Mouse (Mus musculus): Measurements from ENCODE around the gene Tubb4a. TPM values are rescaled to one million over a fixed set of nuclear protein-coding genes. Genes with fewer than 3 reads are reported as not detected.
A peak's percentile ranks its signal among the peaks of the same experiment; 100 is the strongest.

Tubb4a gene
- total and polyA plus RNA-seq, 3 experiments = 0.89 to 2.1 TPM; not detected in 1

DNA sequence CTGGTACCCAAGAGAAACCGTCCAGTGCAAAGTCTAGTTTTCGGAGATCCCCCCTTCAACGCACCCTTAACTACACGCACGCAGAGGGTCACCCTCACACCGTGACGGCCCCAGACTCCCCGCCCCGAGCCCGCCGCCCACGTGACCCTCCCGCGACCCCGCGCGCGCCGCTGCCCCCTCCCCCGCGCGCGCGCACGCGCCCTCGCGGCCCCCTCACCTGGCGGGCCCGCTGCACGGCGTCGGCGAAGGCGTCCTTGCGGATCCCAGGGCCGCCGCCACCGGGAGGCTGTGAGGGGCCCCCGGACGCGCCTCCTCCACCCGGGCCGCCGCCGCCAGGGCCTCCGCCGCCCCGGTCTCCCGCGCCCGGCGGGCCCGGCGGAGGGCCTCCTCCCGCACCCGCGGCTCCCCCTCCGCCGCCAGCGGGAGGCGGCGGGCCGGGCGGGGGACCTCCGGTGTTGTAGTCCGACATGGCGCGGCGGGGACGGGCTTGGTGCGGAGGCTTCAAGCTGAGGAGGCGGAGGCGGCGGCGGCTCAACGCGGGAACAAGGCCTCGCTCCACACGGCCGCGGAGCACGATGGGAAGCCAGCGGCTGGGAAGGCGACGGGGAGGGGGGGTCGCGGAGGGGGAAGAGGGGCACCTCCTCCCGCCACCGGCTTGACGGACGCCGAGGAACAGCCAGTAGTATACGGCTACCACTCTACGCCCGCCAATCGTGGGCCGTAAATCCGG, 56.5 kb downstream of the Tubb4a start, which contains the start of gene Khsrp:
Gene Khsrp, minus strand, starts transcription at position 592 of the 730 bp plus-strand sequence.
- peak within 1 kb of the TSS; percentile 31 for H3K27ac ChIP-seq (ENCODE audit: insufficient read depth, low read depth)
- TF ChIP-seq USF1 (IDR thresholded peaks at IDR 0.05; ENCODE audit: low read depth, low read length) (peak; percentile 81), NELFE (IDR thresholded peaks at IDR 0.05; ENCODE audit: low read depth, low read length) (peak; percentile 60; the same call in 1 of the 2 replicates), JUN (IDR thresholded peaks at IDR 0.05; ENCODE audit: insufficient read depth, low read depth, low read length) (no peak), IRF4 (IDR thresholded peaks at IDR 0.05; ENCODE audit: low read depth, low read length) (peak; percentile 23; the same call in 1 of the 2 replicates), POLR2A (IDR thresholded peaks at IDR 0.05; ENCODE audit: low read depth, low read length) (peak; percentile 73), ELF1 (IDR thresholded peaks at IDR 0.05; ENCODE audit: low read depth, low read length) (peak; percentile 31; the same call in 1 of the 2 replicates), TCF12 (IDR thresholded peaks at IDR 0.05; ENCODE audit: low read depth, low read length) (peak; percentile 52; the same call in 1 of the 2 replicates), BHLHE40 (IDR thresholded peaks at IDR 0.05; ENCODE audit: low read depth, low read length) (0 out of 2 replicates have a peak, but pooled peaks have one; percentile 22), ZMIZ1 (IDR thresholded peaks at IDR 0.05; ENCODE audit: low read depth, low read length) (peak; percentile 51; the same call in 1 of the 2 replicates), MXI1 (IDR thresholded peaks at IDR 0.05; ENCODE audit: low read depth, low read length) (peak; percentile 26), MAZ (IDR thresholded peaks at IDR 0.05; ENCODE audit: low read depth, low read length) (peak; percentile 82), MYC (IDR thresholded peaks at IDR 0.05; ENCODE audit: low read depth, low read length) (no peak), UBTF (IDR thresholded peaks at IDR 0.05; ENCODE audit: low read depth, low read length) (0 out of 2 replicates have a peak, but pooled peaks have one; percentile 43), MEF2A (IDR thresholded peaks at IDR 0.05; ENCODE audit: borderline replicate concordance, low read depth, low read length) (no peak), NRF1 (IDR thresholded peaks at IDR 0.05; ENCODE audit: low read depth, low read length) (peak; percentile 76), PAX5 (IDR thresholded peaks at IDR 0.05; ENCODE audit: low read length) (no peak)

More for the DNA sequence above, 56.5 kb downstream of the Tubb4a start, which contains the start of gene Khsrp:
- peaks cover 7 to 34% of the 10 kb centered on the region in 2 experiments; a peak in 3 of 4 replicates for H3K4me1 ChIP-seq (ENCODE audit: control insufficient read depth in 1 of 2, insufficient read depth in 2 of 2)
- peak within 1 kb of the TSS; percentile 99 for H3K4me2 ChIP-seq (ENCODE audit: insufficient read depth, low read depth, poor library complexity, severe bottlenecking)
- DNase-seq (ENCODE audit: extremely low read depth) = no peak
- dilution Hi-C loops (cut with MboI; ENCODE audit: extremely low pct_ligation_motif_present, extremely low pct_unique_long_range_greater_than_20kb, low sequenced_read_pairs) = no loop called here
- no peaks in the 10 kb centered on the region for H3K27me3 ChIP-seq (replicated peaks)
- H3K4me3 ChIP-seq (replicated peaks in 1 of 3; ENCODE audit: low read depth in 2 of 3, low read length in 2 of 3, poor library complexity in 1 of 3) = peak within 1 kb of the TSS; percentile 82 to 95 (median 83)
- peak within 1 kb of the TSS; percentile 100 for H3K9ac ChIP-seq (ENCODE audit: insufficient read depth, low read depth)
- H3K9me3 ChIP-seq (replicated peaks; ENCODE audit: low read length) = no peaks in the 10 kb centered on the region
- peaks cover 47% of the 10 kb centered on the region for H3K79me2 ChIP-seq (replicated peaks; ENCODE audit: control insufficient read depth, extremely low read depth, insufficient read depth, poor library complexity, severe bottlenecking)
- peaks cover 26 to 32% of the 10 kb centered on the region in 2 experiments for H3K36me3 ChIP-seq (replicated peaks in 1 of 2; ENCODE audit: control insufficient read depth in 1 of 2, insufficient read depth in 1 of 2, low read length in 1 of 2)
- in situ Hi-C loops (cut with MboI; ENCODE audit: low pct_ligation_motif_present, low pct_unique_long_range_greater_than_20kb, low sequenced_read_pairs) = no loop called here

Other genes starting within 250 kb of the Tubb4a start
Only the 20 nearest of the 21 such genes appear.
- gene 1700061G19Rik, start 212.3 kb downstream of the Tubb4a start, total RNA-seq (2012; rRNA removed) = 0.08 TPM in 1 of 2 replicates, not detected in the other
- not detected in 2 replicates for gene 1700061G19Rik, start 212.3 kb downstream of the Tubb4a start, total RNA-seq (2014; rRNA removed)
- 0.29 and 0.35 TPM in 2 replicates for gene 1700061G19Rik, start 212.3 kb downstream of the Tubb4a start, polyA plus RNA-seq (2012; ENCODE audit: insufficient read length, low read depth)
- gene Mllt1, start 152.4 kb downstream of the Tubb4a start, total RNA-seq (2012; rRNA removed) = 20.3 and 24.4 TPM in 2 replicates
- gene Mllt1, start 152.4 kb downstream of the Tubb4a start, total RNA-seq (2014; rRNA removed) = 15.9 and 17.1 TPM in 2 replicates
- gene Mllt1, start 152.4 kb downstream of the Tubb4a start, polyA plus RNA-seq (2012; ENCODE audit: insufficient read length, low read depth) = 39.7 and 40.4 TPM in 2 replicates
- not detected in 2 replicates for gene Acer1, start 105.7 kb downstream of the Tubb4a start, total RNA-seq (2012; rRNA removed)
- gene Acer1, start 105.7 kb downstream of the Tubb4a start, total RNA-seq (2014; rRNA removed) = not detected in 2 replicates
- not detected in 2 replicates for gene Acer1, start 105.7 kb downstream of the Tubb4a start, polyA plus RNA-seq (2012; ENCODE audit: insufficient read length, low read depth)
- gene Clpp, start 97.5 kb downstream of the Tubb4a start, total RNA-seq (2012; rRNA removed) = 166 and 169 TPM in 2 replicates
- 114 and 120 TPM in 2 replicates for gene Clpp, start 97.5 kb downstream of the Tubb4a start, total RNA-seq (2014; rRNA removed)
- 115 and 117 TPM in 2 replicates for gene Clpp, start 97.5 kb downstream of the Tubb4a start, polyA plus RNA-seq (2012; ENCODE audit: insufficient read length, low read depth)
- gene Alkbh7, start 90.4 kb downstream of the Tubb4a start, total RNA-seq (2012; rRNA removed) = 40.0 and 51.8 TPM in 2 replicates
- 32.6 and 35.4 TPM in 2 replicates for gene Alkbh7, start 90.4 kb downstream of the Tubb4a start, total RNA-seq (2014; rRNA removed)
- gene Alkbh7, start 90.4 kb downstream of the Tubb4a start, polyA plus RNA-seq (2012; ENCODE audit: insufficient read length, low read depth) = 21.2 and 21.8 TPM in 2 replicates
- gene Pspn, start 87.8 kb downstream of the Tubb4a start, total RNA-seq (2012; rRNA removed) = 0.34 TPM in 1 of 2 replicates, not detected in the other
- not detected in 2 replicates for gene Pspn, start 87.8 kb downstream of the Tubb4a start, total RNA-seq (2014; rRNA removed)
- 0.69 TPM in 1 of 2 replicates, not detected in the other for gene Pspn, start 87.8 kb downstream of the Tubb4a start, polyA plus RNA-seq (2012; ENCODE audit: insufficient read length, low read depth)
- gene Gtf2f1, start 76.5 kb downstream of the Tubb4a start, total RNA-seq (2012; rRNA removed) = 80.4 and 97.6 TPM in 2 replicates
- gene Gtf2f1, start 76.5 kb downstream of the Tubb4a start, total RNA-seq (2014; rRNA removed) = 50.5 and 54.2 TPM in 2 replicates
- 109 and 148 TPM in 2 replicates for gene Gtf2f1, start 76.5 kb downstream of the Tubb4a start, polyA plus RNA-seq (2012; ENCODE audit: insufficient read length, low read depth)
- gene Gm17949, start 76.3 kb downstream of the Tubb4a start, total RNA-seq (2012; rRNA removed) = 0.13 TPM in 1 of 2 replicates, not detected in the other
- gene Gm17949, start 76.3 kb downstream of the Tubb4a start, total RNA-seq (2014; rRNA removed) = not detected in 2 replicates
- gene Gm17949, start 76.3 kb downstream of the Tubb4a start, polyA plus RNA-seq (2012; ENCODE audit: insufficient read length, low read depth) = not detected in 2 replicates
- 98.7 and 102 TPM in 2 replicates for gene Khsrp, start 56.3 kb downstream of the Tubb4a start, total RNA-seq (2012; rRNA removed)
- gene Khsrp, start 56.3 kb downstream of the Tubb4a start, total RNA-seq (2014; rRNA removed) = 23.5 and 25.1 TPM in 2 replicates
- gene Khsrp, start 56.3 kb downstream of the Tubb4a start, polyA plus RNA-seq (2012; ENCODE audit: insufficient read length, low read depth) = 97.5 and 106 TPM in 2 replicates
- not detected in 2 replicates for gene Slc25a41, start 46.1 kb downstream of the Tubb4a start, total RNA-seq (2012; rRNA removed)
- gene Slc25a41, start 46.1 kb downstream of the Tubb4a start, total RNA-seq (2014; rRNA removed) = not detected in 2 replicates
- not detected in 2 replicates for gene Slc25a41, start 46.1 kb downstream of the Tubb4a start, polyA plus RNA-seq (2012; ENCODE audit: insufficient read length, low read depth)
- 0.13 and 0.25 TPM in 2 replicates for gene Crb3, start 28.7 kb downstream of the Tubb4a start, total RNA-seq (2012; rRNA removed)
- gene Crb3, start 28.7 kb downstream of the Tubb4a start, total RNA-seq (2014; rRNA removed) = not detected in 2 replicates
- gene Crb3, start 28.7 kb downstream of the Tubb4a start, polyA plus RNA-seq (2012; ENCODE audit: insufficient read length, low read depth) = not detected in 2 replicates
- gene Slc25a23, start 27.9 kb downstream of the Tubb4a start, total RNA-seq (2012; rRNA removed) = 5.1 and 6.9 TPM in 2 replicates
- 1.4 and 2.2 TPM in 2 replicates for gene Slc25a23, start 27.9 kb downstream of the Tubb4a start, total RNA-seq (2014; rRNA removed)
- 12.1 and 13.8 TPM in 2 replicates for gene Slc25a23, start 27.9 kb downstream of the Tubb4a start, polyA plus RNA-seq (2012; ENCODE audit: insufficient read length, low read depth)
- 7.2 and 9.7 TPM in 2 replicates for gene Dennd1c, start 9.3 kb downstream of the Tubb4a start, total RNA-seq (2012; rRNA removed)
- 6.8 and 7.1 TPM in 2 replicates for gene Dennd1c, start 9.3 kb downstream of the Tubb4a start, total RNA-seq (2014; rRNA removed)
- gene Dennd1c, start 9.3 kb downstream of the Tubb4a start, polyA plus RNA-seq (2012; ENCODE audit: insufficient read length, low read depth) = 33.9 and 36.9 TPM in 2 replicates
- 252 and 321 TPM in 2 replicates for gene Tnfsf9, start 17.5 kb upstream of the Tubb4a start, total RNA-seq (2012; rRNA removed)
- 106 and 123 TPM in 2 replicates for gene Tnfsf9, start 17.5 kb upstream of the Tubb4a start, total RNA-seq (2014; rRNA removed)
- gene Tnfsf9, start 17.5 kb upstream of the Tubb4a start, polyA plus RNA-seq (2012; ENCODE audit: insufficient read length, low read depth) = 129 and 137 TPM in 2 replicates
- gene Cd70, start 62.0 kb upstream of the Tubb4a start, total RNA-seq (2012; rRNA removed) = 483 and 965 TPM in 2 replicates
- gene Cd70, start 62.0 kb upstream of the Tubb4a start, total RNA-seq (2014; rRNA removed) = 261 and 321 TPM in 2 replicates
- 121 and 137 TPM in 2 replicates for gene Cd70, start 62.0 kb upstream of the Tubb4a start, polyA plus RNA-seq (2012; ENCODE audit: insufficient read length, low read depth)
- 14.6 and 18.1 TPM in 2 replicates for gene Tnfsf14, start 106.4 kb upstream of the Tubb4a start, total RNA-seq (2012; rRNA removed)
- gene Tnfsf14, start 106.4 kb upstream of the Tubb4a start, total RNA-seq (2014; rRNA removed) = 13.6 and 15.4 TPM in 2 replicates
- gene Tnfsf14, start 106.4 kb upstream of the Tubb4a start, polyA plus RNA-seq (2012; ENCODE audit: insufficient read length, low read depth) = 10.6 and 12.7 TPM in 2 replicates
- gene C3, start 140.4 kb upstream of the Tubb4a start, total RNA-seq (2012; rRNA removed) = 2.5 and 5.4 TPM in 2 replicates
- gene C3, start 140.4 kb upstream of the Tubb4a start, total RNA-seq (2014; rRNA removed) = 1.4 and 3.9 TPM in 2 replicates
- gene C3, start 140.4 kb upstream of the Tubb4a start, polyA plus RNA-seq (2012; ENCODE audit: insufficient read length, low read depth) = 1.2 and 1.5 TPM in 2 replicates
- gene Gpr108, start 160.7 kb upstream of the Tubb4a start, total RNA-seq (2012; rRNA removed) = 23.6 and 32.0 TPM in 2 replicates
- 17.4 and 20.2 TPM in 2 replicates for gene Gpr108, start 160.7 kb upstream of the Tubb4a start, total RNA-seq (2014; rRNA removed)
- gene Gpr108, start 160.7 kb upstream of the Tubb4a start, polyA plus RNA-seq (2012; ENCODE audit: insufficient read length, low read depth) = 25.0 and 26.0 TPM in 2 replicates
- gene Trip10, start 161.7 kb upstream of the Tubb4a start, total RNA-seq (2012; rRNA removed) = 22.9 and 25.2 TPM in 2 replicates
- 21.5 and 22.1 TPM in 2 replicates for gene Trip10, start 161.7 kb upstream of the Tubb4a start, total RNA-seq (2014; rRNA removed)
- gene Trip10, start 161.7 kb upstream of the Tubb4a start, polyA plus RNA-seq (2012; ENCODE audit: insufficient read length, low read depth) = 40.0 and 44.6 TPM in 2 replicates
- gene Vav1, start 191.3 kb upstream of the Tubb4a start, total RNA-seq (2012; rRNA removed) = 84.3 and 108 TPM in 2 replicates
- gene Vav1, start 191.3 kb upstream of the Tubb4a start, total RNA-seq (2014; rRNA removed) = 60.3 and 66.7 TPM in 2 replicates
- gene Vav1, start 191.3 kb upstream of the Tubb4a start, polyA plus RNA-seq (2012; ENCODE audit: insufficient read length, low read depth) = 90.9 and 99.8 TPM in 2 replicates

Measured in CH12.LX (cell line).